Mouse (Mus musculus) A20 (cell line): Measurements from ENCODE around the gene Traf4.

Experiments
- DNase-seq: peaks from one replicate; pipeline ENCODE4 v3.0.0-alpha.2; 2011; ENCODE audit warnings: low read depth, low spot score

Gene Traf4

GRCm38 (mm10) chr11:78182961-78183844 lies 17.8 kb upstream of the Traf4 start, which contains the start of gene Rpl23a:
Gene Rpl23a, minus strand, starts transcription at chr11:78183584.
- DNase-seq, result peak; percentile 91

GRCm38 (mm10) chr11:78182450-78182849 lies 17.1 kb upstream of the Traf4 start:
- peak; percentile 30 for DNase-seq

GRCm38 (mm10) chr11:78181830-78182357 lies 16.5 kb upstream of the Traf4 start:
- DNase-seq, result no peak

GRCm38 (mm10) chr11:78180081-78180761 lies 14.8 kb upstream of the Traf4 start:
- DNase-seq, result peak; percentile 52

GRCm38 (mm10) chr11:78179438-78179999 lies 14.1 kb upstream of the Traf4 start:
- peak; percentile 58 for DNase-seq

GRCm38 (mm10) chr11:78178859-78179437 lies 13.6 kb upstream of the Traf4 start:
- peak; percentile 89 for DNase-seq

- peak; percentile 96 for DNase-seq
Measured at GRCm38 (mm10) chr11:78177903-78178858, 12.8 kb upstream of the Traf4 start.

GRCm38 (mm10) chr11:78177437-78177836 lies 12.0 kb upstream of the Traf4 start:
- DNase-seq, result peak; percentile 84

- peak; percentile 75 for DNase-seq
Measured at GRCm38 (mm10) chr11:78176905-78177331, 11.5 kb upstream of the Traf4 start.

GRCm38 (mm10) chr11:78176402-78176862 lies 11.0 kb upstream of the Traf4 start, which contains the start of the genes Nek8 and Tlcd1:
Gene Nek8, minus strand, starts transcription at chr11:78176675.
Gene Tlcd1, plus strand, starts transcription at chr11:78176711.
- DNase-seq, result peak; percentile 98

- DNase-seq, result no peak
Measured at GRCm38 (mm10) chr11:78175771-78176401, 10.5 kb upstream of the Traf4 start.

GRCm38 (mm10) chr11:78174506-78174905 lies 9.1 kb upstream of the Traf4 start:
- DNase-seq, result no peak

GRCm38 (mm10) chr11:78172748-78173383 lies 7.5 kb upstream of the Traf4 start:
- DNase-seq, result no peak

GRCm38 (mm10) chr11:78172034-78172747 lies 6.8 kb upstream of the Traf4 start:
- DNase-seq, result peak; percentile 49

- peak; percentile 59 for DNase-seq
Measured at GRCm38 (mm10) chr11:78171328-78171727, 5.9 kb upstream of the Traf4 start.

GRCm38 (mm10) chr11:78170306-78170705 lies 4.9 kb upstream of the Traf4 start:
- no peak for DNase-seq

GRCm38 (mm10) chr11:78168541-78169468 lies 3.4 kb upstream of the Traf4 start:
- peak; percentile 91 for DNase-seq
